Mouse (Mus musculus) kidney, postnatal 0 days (tissue): Measurements from ENCODE around the gene Adgrb2. TPM values are rescaled to one million over a fixed set of nuclear protein-coding genes. Genes with fewer than 3 reads are reported as not detected.

Source experiments
- ATAC-seq: fragments of 200-750 bp; cut with Nextera tagmentation; replicated peaks from 2 replicates; pipeline ENCODE4 v1.8.0; 2017; ENCODE audit warnings: low read depth, moderate number of reproducible peaks, moderate TSS enrichment, moderate library complexity; ENCODE audit not compliant: low FRiP score
- DNase-seq: peaks from one replicate; pipeline ENCODE4 v3.0.0-alpha.2; 2016; ENCODE audit warnings: low spot score
- H3K27ac ChIP-seq: fragments of 300-500 bp; sonication (generic); 2 replicates; pipeline ENCODE4 v1.5.1; 2014; ENCODE audit warnings: mild to moderate bottlenecking
- H3K27me3 ChIP-seq: fragments of 300-500 bp; sonication (generic); 2 replicates; pipeline ENCODE4 v1.6.1; 2014; ENCODE audit warnings: low read length, mixed read lengths; ENCODE audit not compliant: insufficient read depth
- H3K36me3 ChIP-seq: fragments of 300-500 bp; sonication (generic); 2 replicates; pipeline ENCODE4 v1.6.1; 2014; ENCODE audit warnings: low read length, mixed read lengths; ENCODE audit not compliant: insufficient read depth
- H3K4me1 ChIP-seq: fragments of 300-500 bp; sonication (generic); replicated peaks from 2 replicates; pipeline ENCODE4 v1.6.1; 2014; ENCODE audit warnings: antibody characterized with exemption, low read length, mixed read lengths; ENCODE audit not compliant: insufficient read depth
- H3K4me2 ChIP-seq: fragments of 300-500 bp; sonication (generic); 2 replicates; pipeline ENCODE4 v1.6.1; 2014; ENCODE audit warnings: mild to moderate bottlenecking, low read length, moderate library complexity, mixed read lengths
- H3K4me3 ChIP-seq: fragments of 300-500 bp; sonication (generic); replicated peaks from 2 replicates; pipeline ENCODE4 v1.5.1; 2014; ENCODE audit warnings: low read depth, low read length
- H3K9ac ChIP-seq: fragments of 300-500 bp; sonication (generic); 2 replicates; pipeline ENCODE4 v1.6.1; 2014; ENCODE audit warnings: low read depth, low read length
- H3K9me3 ChIP-seq: fragments of 300-500 bp; sonication (generic); replicated peaks from 2 replicates; pipeline ENCODE4 v1.6.1; 2016; ENCODE audit warnings: low read length, inconsistent platforms, mixed read lengths
- CTCF ChIP-seq: IDR thresholded peaks from 2 replicates; pipeline ENCODE4 v1.5.1; 2016; ENCODE audit warnings: antibody characterized with exemption, low read depth, mild to moderate bottlenecking, moderate library complexity
- WGBS: fragments of 180-500 bp; shearing (Covaris S2); extraction: QIAGEN DNeasy Blood & Tissue Kit; methylation state at CpG from one replicate; pipeline ENCODE4 v1.1.7; 2014; 5-methylcytosine and 5-hydroxymethylcytosine counted together
- polyA plus RNA-seq: library from polyadenylated mRNA; unstranded; fragments of >200 nt; fragmentation: Nextera tagmentation; extraction: Ambion mirVana; gene quantifications from 2 replicates; pipeline ENCODE4 v1.2.1, GENCODE M21; 2015

Adgrb2 gene
- polyA plus RNA-seq, 1 experiment from 2014 or later, result 1.8 TPM

DNA sequence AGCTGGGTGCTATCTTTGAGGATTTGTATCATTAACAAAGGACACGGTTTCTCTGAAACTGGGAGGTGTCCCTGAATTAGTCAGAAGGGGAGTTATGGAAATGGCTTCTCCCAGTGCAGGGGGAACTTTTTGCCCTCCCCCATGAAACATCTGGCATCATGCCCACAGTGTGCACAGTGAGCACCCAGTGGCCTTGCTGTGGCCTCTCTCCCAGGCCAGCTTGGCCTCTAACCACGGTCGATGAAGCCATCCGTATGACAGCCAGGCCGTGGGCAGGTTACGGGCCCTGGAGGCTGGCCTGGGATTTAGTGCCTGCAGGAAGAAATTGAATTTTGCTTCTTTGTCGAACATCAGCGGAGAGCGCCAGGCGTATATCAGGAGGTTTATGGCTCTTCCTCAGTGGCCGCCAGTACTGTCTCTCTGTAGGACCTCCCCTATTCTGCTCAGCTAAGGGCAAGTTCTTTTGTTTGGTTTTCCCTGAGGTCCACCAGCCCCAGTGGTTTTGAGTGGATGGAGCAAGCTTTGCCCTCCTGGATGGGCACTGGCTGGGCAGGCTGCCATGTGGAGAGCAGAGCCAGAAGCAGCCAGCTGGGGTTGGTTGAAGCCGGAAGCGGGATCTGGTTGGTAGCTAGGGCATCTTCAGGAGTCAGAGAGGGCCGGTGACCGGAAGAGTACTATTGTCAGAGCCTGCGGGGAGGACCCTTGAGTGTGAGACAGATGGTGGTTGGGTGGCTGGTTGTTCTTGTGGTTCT lies 9.4 kb downstream of the Adgrb2 start:
- no peak overlapping the region for H3K4me3 ChIP-seq
- no peak overlapping the region for H3K27ac ChIP-seq
- DNase-seq (no peak), ATAC-seq (no peak)
- no peak overlapping the region for H3K9ac ChIP-seq
- no peak overlapping the region for H3K4me2 ChIP-seq
- no peaks in the 10 kb centered on the region for H3K36me3 ChIP-seq
- no peak for TF ChIP-seq CTCF
- H3K9me3 ChIP-seq, result no peaks in the 10 kb centered on the region
- H3K4me1 ChIP-seq, result no peaks in the 10 kb centered on the region
- H3K27me3 ChIP-seq, result no peaks in the 10 kb centered on the region
- 71% methylated on average over 16 of the region's 16 CpGs for WGBS

DNA sequence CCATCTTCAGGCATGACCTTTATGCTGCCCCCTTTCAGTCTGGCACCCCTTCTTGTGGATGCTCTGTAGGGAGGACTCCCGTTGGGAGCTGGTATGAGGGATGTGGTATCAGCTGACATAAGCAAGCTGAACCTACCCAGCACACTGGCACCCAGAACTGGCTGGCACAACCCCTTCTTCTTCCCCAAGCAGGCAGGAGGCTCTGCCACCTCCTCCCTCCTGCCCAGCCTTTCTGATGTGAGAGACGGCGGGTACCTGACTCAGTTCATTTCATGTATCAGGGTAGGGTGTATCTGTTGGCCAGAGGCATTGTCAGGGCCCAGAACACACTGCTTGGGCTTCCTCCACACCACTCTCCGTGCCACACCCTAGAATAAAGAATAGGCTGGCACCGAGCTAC lies 10.1 kb downstream of the Adgrb2 start:
- Histone ChIP-seq H3K4me2 (no peak overlapping the region), H3K9ac (no peak overlapping the region), H3K9me3 (no peaks in the 10 kb centered on the region), H3K36me3 (no peaks in the 10 kb centered on the region), H3K27ac (no peak overlapping the region), H3K27me3 (no peaks in the 10 kb centered on the region), H3K4me1 (no peaks in the 10 kb centered on the region), H3K4me3 (no peak overlapping the region)
- TF ChIP-seq CTCF, result no peak
- WGBS, result 78% methylated on average over 5 of the region's 5 CpGs
- DNase-seq (no peak), ATAC-seq (no peak)

DNA sequence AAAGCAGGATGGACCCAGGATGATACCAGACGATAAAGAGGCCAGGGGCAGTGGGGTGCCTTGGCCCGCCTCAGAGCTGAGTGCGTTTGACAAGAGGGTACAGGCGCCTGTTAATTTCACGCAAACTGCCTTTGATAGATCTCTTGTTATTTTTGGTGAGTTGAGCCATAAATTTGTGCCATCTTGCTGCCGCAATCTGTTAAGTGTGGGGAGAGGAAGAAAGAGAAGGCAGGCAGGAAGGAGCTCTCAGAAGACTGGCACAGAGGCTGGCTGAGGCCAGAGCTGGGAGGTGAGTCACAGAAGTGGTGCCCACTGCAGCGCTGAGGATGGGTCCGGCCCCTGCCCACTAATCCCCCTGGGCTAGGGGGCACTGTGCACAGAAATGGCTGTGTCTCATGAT lies 10.6 kb downstream of the Adgrb2 start:
- H3K36me3 ChIP-seq, result no peaks in the 10 kb centered on the region
- no peak overlapping the region for H3K4me2 ChIP-seq
- DNase-seq, result no peak
- no peaks in the 10 kb centered on the region for H3K27me3 ChIP-seq
- no peak overlapping the region for H3K27ac ChIP-seq
- H3K9ac ChIP-seq, result no peak overlapping the region
- no peak overlapping the region for H3K4me3 ChIP-seq
- 78% methylated on average over 8 of the region's 8 CpGs for WGBS
- TF ChIP-seq CTCF, result no peak
- no peaks in the 10 kb centered on the region for H3K4me1 ChIP-seq
- H3K9me3 ChIP-seq, result no peaks in the 10 kb centered on the region
- ATAC-seq, result no peak

DNA sequence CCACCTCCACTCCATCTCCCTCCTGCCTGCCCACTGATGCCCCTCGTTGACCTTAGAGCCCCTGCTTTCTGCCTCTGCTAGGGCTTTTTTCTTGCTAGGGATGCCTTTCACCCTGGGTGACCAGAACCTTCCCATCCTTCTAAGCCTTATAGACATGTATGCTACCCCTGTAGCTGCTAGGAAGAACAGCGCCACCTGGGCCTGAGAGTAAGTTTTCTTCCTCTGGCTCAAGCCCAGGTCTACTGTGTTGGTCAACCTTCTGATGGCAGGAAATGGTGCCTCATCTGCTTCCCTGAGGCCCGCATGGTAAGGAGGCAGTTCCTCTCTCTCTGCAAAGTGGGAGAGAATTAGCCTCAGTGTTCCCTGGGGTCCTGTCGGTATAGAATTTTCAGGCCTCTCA lies 11.3 kb downstream of the Adgrb2 start:
- H3K9ac ChIP-seq, result no peak overlapping the region
- no peaks in the 10 kb centered on the region for H3K27me3 ChIP-seq
- no peaks in the 10 kb centered on the region for H3K4me1 ChIP-seq
- no peak overlapping the region for H3K4me2 ChIP-seq
- WGBS, result 80% methylated on average over 4 of the region's 4 CpGs
- peak; percentile 36; the same call in 1 of the 2 replicates for TF ChIP-seq CTCF
- H3K9me3 ChIP-seq, result no peaks in the 10 kb centered on the region
- no peaks in the 10 kb centered on the region for H3K36me3 ChIP-seq
- H3K4me3 ChIP-seq, result no peak overlapping the region
- DNase-seq (no peak), ATAC-seq (no peak)
- no peak overlapping the region for H3K27ac ChIP-seq

DNA sequence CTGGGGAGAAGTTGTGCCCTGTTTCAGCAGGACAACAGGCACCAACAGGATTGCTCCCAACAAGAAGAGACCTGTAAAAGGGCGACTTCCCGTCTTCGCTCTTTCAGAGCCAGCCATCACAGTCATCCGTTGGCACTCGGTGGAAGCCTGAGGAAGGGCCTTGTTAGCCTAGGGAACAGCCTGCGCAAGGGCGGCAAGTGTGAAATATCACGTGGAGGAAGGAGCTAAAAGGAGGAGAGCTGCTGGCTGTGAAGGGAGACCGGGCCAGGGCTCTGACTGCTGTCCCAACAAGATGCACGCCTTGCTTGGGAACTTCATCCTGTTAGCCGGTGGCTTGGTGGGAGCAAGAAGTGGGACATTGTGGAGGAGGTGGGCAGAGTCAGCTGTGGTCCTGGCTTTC lies 13.5 kb downstream of the Adgrb2 start:
- Histone ChIP-seq H3K4me3 (no peak overlapping the region), H3K27ac (no peak overlapping the region), H3K4me1 (peaks cover 12% of the 10 kb centered on the region), H3K9me3 (no peaks in the 10 kb centered on the region), H3K36me3 (no peaks in the 10 kb centered on the region), H3K9ac (no peak overlapping the region), H3K27me3 (no peaks in the 10 kb centered on the region), H3K4me2 (no peak overlapping the region)
- no peak for TF ChIP-seq CTCF
- ATAC-seq (no peak), DNase-seq (no peak)
- 59% methylated on average over 11 of the region's 11 CpGs for WGBS

DNA sequence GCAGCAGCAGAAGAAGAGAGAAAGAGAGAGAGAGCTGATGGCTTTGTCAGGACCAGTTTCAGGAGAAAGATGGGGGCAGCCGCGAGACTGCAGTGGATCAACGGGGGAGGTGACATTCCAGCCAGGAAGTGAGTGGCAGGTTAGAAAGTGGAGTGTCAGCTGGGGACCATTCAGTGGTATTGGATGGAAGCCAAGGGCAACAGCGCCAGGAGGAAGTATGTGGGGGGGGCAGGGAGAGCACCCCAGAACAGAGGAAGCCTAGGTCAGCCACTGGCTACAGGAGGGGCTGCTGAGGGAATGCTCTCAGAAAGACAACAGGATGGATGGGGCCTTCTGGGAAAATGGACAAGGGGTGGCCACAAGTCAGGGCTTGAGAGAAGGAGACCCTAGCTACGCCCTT lies 17.0 kb downstream of the Adgrb2 start:
- peak overlapping the region; percentile 19; the same call in 1 of the 2 replicates for H3K27ac ChIP-seq
- no peak for TF ChIP-seq CTCF
- no peaks in the 10 kb centered on the region for H3K27me3 ChIP-seq
- no peak overlapping the region for H3K9ac ChIP-seq
- peak; percentile 31; the same call in 1 of the 2 replicates for ATAC-seq
- H3K4me1 ChIP-seq, result peaks cover 12% of the 10 kb centered on the region
- no peak overlapping the region for H3K4me2 ChIP-seq
- H3K4me3 ChIP-seq, result no peak overlapping the region
- no peaks in the 10 kb centered on the region for H3K9me3 ChIP-seq
- H3K36me3 ChIP-seq, result no peaks in the 10 kb centered on the region
- 20% methylated on average over 5 of the region's 5 CpGs for WGBS
- DNase-seq, result peak; percentile 51

DNA sequence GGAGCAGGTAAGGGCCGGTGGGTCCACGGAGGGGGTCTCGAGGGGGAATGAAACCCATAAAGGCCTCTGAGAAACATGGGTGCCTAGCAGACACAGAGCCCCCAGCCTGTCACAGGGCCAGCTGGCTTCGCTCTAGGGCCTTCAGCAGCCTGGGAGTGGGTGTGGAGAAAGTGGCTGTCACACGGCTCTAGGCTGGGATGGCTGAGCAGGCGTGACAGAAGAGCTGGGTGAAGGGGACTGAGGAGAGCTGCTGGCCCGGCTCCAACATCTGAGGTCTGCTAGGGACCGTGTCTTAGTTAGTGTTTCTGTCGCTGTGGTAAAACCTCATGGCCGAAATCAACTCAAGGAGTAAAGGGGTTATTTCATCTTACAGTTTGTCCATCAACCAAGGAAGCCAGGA lies 17.5 kb downstream of the Adgrb2 start:
- ATAC-seq (peak; percentile 73), DNase-seq (peak; percentile 64)
- no peaks in the 10 kb centered on the region for H3K27me3 ChIP-seq
- H3K27ac ChIP-seq, result peak overlapping the region; percentile 19; the same call in 1 of the 2 replicates
- no peak overlapping the region for H3K9ac ChIP-seq
- no peak overlapping the region for H3K4me3 ChIP-seq
- 43% methylated on average over 10 of the region's 10 CpGs for WGBS
- H3K4me2 ChIP-seq, result no peak overlapping the region
- H3K4me1 ChIP-seq, result peaks cover 12% of the 10 kb centered on the region
- TF ChIP-seq CTCF, result no peak
- H3K36me3 ChIP-seq, result no peaks in the 10 kb centered on the region
- no peaks in the 10 kb centered on the region for H3K9me3 ChIP-seq
